Mouse (Mus musculus) brown adipose tissue, adult 24 weeks (tissue): ENCODE data around the gene Itgb2. TPM values are rescaled to one million over a fixed set of nuclear protein-coding genes. Genes with fewer than 3 reads are reported as not detected.

ENCODE experiments used
- H3K27ac ChIP-seq: fragments of 200-500 bp; replicated peaks from 2 replicates; pipeline ENCODE4 v1.5.1; 2012; ENCODE audit warnings: low read depth, mild to moderate bottlenecking, low read length
- H3K4me1 ChIP-seq: fragments of 200-500 bp; 2 replicates; pipeline ENCODE4 v1.6.1; 2012; ENCODE audit warnings: low read length, mixed read lengths; ENCODE audit not compliant: control insufficient read depth, insufficient read depth, insufficient read length
- H3K4me3 ChIP-seq: fragments of 200-500 bp; 2 replicates; pipeline ENCODE4 v1.5.1; 2012; ENCODE audit warnings: low read depth, mild to moderate bottlenecking, low read length, moderate library complexity; ENCODE audit not compliant: insufficient read depth
- polyA plus RNA-seq: library from polyadenylated mRNA; stranded (reverse); fragments of >200 nt; gene quantifications from 2 replicates; pipeline ENCODE4 v1.2.4, GENCODE M21; 2012; ENCODE audit not compliant: missing spikeins, insufficient read depth, insufficient read length

Gene Itgb2
- polyA plus RNA-seq, 1 experiment = 4.4 TPM

DNA sequence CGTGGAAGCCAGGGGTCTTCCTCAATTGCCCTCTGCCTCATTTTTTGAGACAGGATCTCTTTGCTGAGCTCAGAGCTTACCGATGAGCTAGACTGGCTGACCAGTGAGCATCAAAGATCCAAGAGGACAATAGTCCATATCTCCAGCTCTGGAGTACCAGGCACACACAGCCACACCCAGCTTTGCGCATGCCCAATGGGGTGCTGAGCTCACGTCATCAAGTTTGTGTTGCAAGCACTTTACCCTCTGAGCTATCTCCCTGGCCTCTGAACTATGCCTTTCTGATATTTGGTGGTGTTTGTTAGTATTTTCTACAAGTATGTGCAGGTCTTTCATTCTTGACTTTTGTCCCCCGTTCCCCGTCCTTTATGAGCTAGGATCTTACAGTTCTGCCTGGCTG lies 1.4 kb upstream of the Itgb2 start:
- Histone ChIP-seq H3K4me3 (no peak overlapping the region), H3K4me1 (no peaks in the 10 kb centered on the region), H3K27ac (no peak overlapping the region)

DNA sequence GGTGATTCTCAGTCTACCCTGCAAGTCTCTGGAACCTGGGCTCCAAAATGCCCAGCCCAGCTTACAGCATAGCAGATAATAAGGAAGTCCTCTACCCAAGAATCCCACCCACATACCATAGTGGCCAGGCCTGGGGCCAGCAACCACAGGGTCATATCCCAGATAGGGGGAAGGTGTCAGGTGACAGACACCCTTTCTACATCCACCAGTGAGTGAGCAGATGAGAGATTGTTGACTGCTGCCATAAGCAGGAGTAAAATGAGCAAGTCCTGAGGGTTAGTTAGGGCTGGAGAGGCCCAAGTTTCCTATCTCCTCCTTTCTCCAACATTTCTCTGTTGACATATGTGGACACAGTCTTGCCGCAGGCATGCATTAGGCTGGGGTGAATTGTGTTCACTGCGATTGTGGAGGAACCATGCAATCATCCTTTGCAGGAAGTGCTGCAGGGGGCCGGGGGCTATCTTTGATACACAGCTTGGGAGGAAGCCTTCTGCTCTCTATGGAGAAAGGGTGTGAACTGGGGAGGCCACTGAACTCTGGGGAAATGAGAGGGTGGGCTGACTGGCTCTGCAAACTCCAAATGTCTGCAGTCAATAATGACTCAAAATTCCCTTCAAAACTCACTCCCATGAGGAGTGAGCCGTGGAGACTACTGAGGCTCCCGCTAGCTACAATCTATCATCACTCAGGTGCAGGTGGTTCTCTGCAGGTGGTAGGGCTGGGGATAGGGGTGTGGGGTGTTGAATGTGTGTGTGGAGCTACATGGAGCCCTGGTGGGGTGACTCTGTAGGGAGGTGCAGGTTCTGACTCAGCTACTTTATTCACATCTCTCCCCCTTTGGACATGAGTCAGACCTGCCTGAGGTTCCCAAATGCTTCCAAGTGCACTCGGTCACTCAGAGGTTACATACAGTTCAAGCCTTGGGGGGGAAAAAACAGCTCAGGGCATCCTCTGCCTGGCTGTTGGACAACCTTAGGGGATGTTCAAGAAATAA lies 1.3 kb downstream of the Itgb2 start:
- H3K4me3 ChIP-seq = peak overlapping the region; percentile 55

DNA sequence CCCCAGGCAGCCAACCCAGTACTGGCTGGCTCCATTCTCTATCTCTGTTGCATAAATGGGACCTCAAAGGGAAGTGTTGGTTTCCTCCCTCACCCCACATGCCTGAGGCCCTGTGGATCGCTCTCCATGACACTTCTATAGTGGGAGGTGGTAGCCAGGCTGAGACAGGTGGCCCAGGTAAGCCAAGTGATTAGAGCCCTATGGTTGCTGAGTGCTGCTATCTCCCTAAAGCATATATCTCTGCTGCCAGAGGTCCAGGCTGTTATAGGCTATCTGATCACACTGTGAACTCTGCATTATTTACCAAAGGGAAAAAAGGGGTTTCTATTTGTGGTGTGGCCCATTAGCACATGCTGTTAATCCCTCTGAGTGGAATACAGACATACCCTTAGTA lies 2.0 kb downstream of the Itgb2 start:
- Histone ChIP-seq H3K27ac (no peak overlapping the region), H3K4me1 (no peaks in the 10 kb centered on the region), H3K4me3 (no peak overlapping the region)

More for the DNA sequence above, 1.3 kb downstream of the Itgb2 start:
- Histone ChIP-seq H3K4me1 (no peaks in the 10 kb centered on the region), H3K27ac (peak overlapping the region; percentile 45; the same call in 1 of the 2 replicates)

DNA sequence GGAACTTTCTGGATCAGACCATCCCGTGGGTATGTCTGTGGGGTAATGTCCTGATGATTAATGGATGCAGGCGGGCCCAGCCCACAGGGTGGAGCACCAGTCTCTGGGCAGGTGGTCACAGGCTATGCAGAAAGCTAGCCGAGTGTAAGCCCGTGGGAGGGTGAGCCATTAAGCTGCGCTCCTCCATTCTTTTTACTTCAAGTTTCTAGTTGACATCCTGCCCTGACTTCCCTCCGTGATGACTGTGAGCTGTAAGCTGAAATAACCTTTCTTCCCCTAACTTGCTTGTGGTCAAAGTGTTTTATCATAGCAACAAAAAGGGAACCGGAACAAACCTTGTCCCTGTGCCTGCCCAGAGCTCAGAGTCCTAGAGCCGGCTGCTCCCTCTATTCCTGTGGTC lies 6.7 kb downstream of the Itgb2 start:
- H3K27ac ChIP-seq = peak overlapping the region; percentile 56
- H3K4me3 ChIP-seq = no peak overlapping the region
- H3K4me1 ChIP-seq = no peaks in the 10 kb centered on the region

DNA sequence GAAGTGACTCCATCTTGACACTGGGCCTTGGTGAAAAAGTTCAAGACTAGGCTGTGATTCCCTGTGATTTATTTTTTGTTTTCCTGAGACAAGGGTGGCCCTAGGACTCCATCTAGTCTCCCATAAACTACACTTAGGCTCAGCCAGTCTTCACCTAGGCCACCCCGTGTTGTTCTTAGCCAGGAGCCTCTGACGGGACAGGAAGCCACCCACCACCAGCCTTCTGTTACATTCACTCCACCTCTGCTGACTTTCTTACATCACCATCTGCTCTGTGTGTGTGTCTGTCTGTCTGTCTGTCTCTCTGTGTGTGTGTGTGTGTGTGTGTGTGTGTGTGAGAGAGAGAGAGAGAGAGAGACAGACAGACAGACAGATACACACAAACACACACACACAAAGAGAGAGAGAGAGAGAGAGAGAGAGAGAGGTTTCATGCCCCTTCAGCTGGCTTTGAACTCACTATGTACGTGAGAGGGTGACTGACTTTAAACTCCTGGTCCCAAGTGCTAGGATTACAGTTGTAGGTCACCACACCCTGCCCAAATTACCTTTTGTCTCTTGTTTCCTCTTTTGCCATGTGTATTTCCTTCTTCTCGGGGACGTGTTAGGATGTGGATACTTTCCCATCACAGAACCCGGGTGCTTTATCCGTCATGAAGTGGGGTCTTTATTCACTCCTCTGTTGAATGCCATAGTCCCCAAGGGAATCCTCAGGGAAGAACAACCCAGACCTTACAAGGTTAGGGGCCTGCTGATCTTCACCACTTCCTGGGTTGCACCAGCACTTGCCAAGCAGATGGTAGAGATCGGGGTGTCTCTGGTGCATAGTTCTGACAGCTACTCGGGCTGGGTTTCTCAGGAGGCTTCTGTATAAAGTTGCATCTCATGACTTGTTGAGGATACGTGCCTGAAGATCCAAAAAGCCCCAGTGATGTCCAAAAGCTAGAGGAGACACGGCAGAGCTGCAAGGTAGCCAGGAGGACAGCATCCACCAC lies 7.5 kb downstream of the Itgb2 start:
- Histone ChIP-seq H3K4me1 (no peaks in the 10 kb centered on the region), H3K27ac (peak overlapping the region; percentile 56), H3K4me3 (no peak overlapping the region)

DNA sequence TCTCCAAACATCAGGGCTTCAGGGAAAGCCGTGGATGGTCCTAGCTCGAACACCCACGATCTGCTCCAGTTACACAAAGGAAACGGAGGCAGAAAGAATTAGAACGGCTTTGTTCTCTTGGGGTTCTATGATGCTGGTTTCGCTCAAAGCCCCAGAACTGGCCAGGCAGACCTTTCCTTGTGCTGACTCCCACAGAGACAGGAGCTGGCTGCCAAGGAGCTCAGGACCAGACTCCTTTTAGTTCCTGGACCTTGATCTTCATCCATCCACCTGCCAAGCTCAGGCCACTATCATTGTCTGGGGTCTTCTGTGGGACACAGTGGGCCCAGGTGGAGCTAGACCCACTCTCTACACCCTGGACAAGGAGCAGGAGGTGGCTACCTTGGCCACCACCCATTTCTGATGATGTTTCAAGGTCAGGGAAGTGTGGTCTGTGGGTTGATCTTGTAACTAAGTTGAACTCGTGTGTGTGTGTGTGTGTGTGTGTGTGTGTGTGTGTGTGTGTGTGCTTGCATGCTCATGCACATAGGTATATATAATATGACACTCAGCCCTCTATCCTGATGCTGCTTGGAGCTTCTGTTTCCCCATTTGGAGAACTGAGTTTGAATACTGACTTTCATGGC lies 9.4 kb downstream of the Itgb2 start:
- H3K4me3 ChIP-seq = no peak overlapping the region
- H3K4me1 ChIP-seq = no peaks in the 10 kb centered on the region

DNA sequence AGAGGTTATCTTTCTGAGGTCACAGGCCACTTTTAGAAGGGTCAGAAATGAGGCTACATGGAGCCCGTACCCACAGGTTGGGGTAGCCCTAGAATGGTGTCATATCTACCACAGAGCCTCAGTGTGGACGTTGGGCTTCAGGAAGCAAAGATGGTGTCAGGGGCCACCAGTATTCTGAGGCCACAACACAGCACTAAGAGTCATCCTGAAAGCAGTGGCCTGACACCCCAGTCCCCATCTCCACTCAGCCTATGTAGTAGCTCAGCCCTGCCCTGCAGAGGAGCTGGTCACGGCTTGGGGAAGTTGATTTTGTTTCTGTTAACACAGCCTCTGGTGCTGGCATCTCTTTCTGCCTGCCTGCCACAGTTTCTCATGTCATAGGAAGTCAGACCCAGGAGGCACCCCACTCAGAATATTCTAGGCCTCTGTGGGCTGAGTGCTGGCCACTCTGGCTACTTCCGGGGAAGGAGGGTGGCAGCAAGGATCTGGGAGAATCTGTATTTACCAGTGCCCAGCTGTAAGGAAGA lies 10.6 kb downstream of the Itgb2 start:
- no peaks in the 10 kb centered on the region for H3K4me1 ChIP-seq
- H3K4me3 ChIP-seq = no peak overlapping the region
- 0 out of 2 replicates have a peak overlapping the region, but pooled peaks have one; percentile 2 for H3K27ac ChIP-seq

More for the DNA sequence above, 9.4 kb downstream of the Itgb2 start:
- no peak overlapping the region for H3K27ac ChIP-seq

DNA sequence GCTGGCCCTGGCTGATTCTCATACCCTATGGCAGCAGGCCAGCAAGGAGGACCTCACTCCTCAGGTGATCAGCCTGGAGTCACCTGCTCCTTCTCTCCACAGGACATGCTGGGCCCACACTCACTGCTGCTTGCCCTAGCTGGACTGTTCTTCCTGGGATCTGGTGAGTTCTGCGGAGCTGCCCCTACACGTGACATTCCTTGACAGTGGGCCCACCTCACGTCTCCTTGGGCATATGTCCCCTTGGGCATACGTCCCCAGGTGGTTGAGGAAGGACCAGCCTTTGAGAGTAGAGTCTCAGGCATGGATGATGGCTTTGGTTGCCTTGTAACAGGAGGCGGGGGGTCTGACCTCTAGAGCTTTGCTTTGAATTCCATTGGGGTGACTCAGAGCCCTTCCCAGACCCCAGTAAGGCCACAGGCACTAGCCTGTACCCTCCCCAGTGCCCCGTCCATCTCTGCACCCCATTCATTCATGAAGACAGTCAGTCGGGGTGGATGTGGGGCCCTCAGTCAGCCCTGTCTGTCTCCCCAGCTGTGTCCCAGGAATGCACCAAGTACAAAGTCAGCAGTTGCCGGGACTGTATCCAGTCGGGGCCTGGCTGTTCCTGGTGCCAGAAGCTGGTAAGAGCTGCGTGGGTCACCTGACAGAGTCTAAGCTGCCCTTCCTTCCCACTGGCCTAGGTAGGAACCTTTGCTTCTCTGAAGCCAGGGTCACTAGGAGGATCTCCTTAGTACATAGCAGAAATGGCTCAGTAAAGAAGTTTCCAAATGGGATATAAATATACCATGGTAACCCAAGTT lies 12.0 kb downstream of the Itgb2 start:
- Histone ChIP-seq H3K4me1 (no peaks in the 10 kb centered on the region), H3K27ac (no peak overlapping the region), H3K4me3 (no peak overlapping the region)

DNA sequence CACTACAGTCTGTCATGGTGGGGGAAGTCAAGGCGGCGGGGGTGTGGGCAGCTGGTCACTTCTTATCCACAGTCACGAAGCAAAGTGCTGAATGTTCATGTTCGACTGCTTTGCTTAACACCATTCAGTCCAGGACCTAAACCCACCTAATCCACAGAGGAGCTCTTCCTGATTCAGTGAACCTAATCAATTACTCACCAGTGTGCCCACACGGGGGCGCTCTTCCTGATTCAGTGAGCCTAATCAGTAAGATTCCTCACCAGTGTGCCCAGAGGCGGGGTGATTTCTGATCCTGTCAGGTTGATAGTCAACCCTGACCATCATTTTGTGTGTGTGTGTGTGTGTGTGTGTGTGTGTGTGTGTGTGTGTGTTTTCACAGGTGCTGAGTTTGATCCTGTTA lies 13.2 kb downstream of the Itgb2 start:
- no peaks in the 10 kb centered on the region for H3K4me1 ChIP-seq
- H3K4me3 ChIP-seq = no peak overlapping the region
- no peak overlapping the region for H3K27ac ChIP-seq

DNA sequence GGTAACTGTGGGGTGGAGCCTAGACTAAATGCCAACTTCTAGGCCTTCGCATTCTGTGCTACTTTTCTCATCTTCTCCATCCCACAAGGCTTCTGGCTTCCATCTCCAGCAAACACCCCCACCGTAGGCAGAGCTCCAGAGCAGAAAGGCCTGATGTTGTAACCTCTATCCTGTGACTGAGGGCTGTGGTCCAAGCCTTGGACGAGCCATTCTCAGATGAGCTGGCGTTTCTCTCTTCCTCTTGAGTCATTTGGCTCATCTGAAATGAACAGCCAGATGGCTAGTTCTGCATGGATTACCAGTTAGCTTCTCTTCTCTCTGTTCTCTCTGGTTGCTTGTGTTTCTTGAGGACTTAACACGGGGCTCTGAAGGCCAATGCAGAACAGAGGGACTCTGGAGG lies 14.9 kb downstream of the Itgb2 start:
- Histone ChIP-seq H3K27ac (peak overlapping the region; percentile 35; the same call in 1 of the 2 replicates), H3K4me3 (no peak overlapping the region), H3K4me1 (no peaks in the 10 kb centered on the region)

DNA sequence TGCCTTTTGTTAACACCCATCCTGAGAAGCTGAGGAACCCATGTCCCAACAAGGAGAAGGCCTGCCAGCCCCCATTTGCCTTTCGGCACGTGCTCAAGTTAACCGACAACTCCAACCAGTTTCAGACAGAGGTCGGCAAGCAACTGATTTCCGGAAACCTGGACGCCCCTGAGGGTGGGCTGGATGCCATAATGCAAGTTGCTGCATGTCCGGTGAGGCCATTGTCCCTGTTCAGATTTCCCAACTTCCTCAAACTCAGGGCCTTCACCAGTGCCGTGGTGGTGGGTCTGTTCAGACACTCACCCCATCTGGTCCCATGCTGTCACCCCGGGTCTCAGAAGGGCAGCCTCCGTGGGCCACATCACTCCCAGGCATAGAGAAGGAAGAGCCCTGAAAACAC lies 18.5 kb downstream of the Itgb2 start:
- Histone ChIP-seq H3K4me1 (no peaks in the 10 kb centered on the region), H3K27ac (no peak overlapping the region), H3K4me3 (no peak overlapping the region)

DNA sequence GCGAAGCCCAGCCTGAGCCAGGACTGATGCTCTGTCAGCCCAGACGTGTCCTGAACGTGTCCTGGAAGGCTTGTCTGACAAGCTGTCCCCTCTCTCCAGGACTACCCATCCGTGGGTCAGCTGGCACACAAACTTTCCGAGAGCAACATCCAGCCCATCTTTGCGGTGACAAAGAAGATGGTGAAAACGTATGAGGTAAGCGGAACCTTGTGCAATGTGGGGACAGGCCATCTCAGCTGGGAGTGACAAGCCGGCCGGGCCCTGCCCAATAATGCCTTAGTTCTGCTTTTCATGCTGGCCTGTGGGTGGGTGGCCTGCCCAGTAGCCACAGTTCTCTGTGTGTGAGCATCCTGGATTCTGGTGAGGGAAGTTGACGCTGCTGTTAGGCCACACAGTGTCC lies 20.8 kb downstream of the Itgb2 start:
- Histone ChIP-seq H3K4me3 (no peak overlapping the region), H3K27ac (0 out of 2 replicates have a peak overlapping the region, but pooled peaks have one; percentile 39), H3K4me1 (no peaks in the 10 kb centered on the region)

DNA sequence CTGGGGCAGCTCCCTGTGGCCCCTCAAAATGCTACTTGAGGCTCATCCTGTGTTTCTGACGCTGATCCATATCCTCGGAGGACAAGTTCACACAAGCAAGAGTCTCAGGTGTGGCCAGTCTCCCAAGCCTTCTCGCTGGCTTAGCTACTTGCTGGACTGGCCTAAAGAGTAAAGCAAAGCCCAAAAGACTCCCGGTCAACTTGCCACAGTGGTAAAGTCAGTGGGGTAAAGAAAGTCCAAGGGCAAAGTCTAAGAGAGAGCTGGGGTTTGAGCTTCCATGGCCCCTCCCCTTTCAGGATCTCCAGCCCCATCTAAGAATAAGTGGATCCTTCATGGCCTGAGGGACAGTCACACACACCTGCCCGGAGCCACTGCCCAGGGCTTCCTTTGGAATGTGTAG lies 22.1 kb downstream of the Itgb2 start:
- Histone ChIP-seq H3K4me1 (no peaks in the 10 kb centered on the region), H3K27ac (no peak overlapping the region), H3K4me3 (no peak overlapping the region)

DNA sequence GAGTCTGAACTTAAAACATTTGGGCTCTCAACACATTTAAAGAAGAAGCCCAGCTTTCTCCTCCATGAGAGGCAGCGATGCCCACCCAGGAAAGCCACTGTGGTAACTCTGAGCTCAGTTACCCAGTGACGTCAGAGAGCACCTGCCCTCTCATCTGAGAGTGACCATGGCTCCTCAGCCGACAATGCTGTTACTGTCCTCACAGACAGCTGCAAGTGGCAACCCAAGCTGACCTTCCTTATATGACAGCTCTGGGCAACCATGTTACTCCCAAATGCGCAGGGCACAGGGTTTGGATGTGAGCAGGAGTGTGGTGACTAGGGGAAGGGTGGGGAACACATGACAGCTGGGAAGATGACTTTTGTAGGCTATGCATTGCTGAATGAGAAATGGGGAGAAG lies 23.2 kb downstream of the Itgb2 start:
- Histone ChIP-seq H3K27ac (no peak overlapping the region), H3K4me3 (no peak overlapping the region), H3K4me1 (no peaks in the 10 kb centered on the region)
